Mouse (Mus musculus) CH12.LX (cell line): Measurements from ENCODE around the gene Atg101. TPM values are rescaled to one million over a fixed set of nuclear protein-coding genes. Genes with fewer than 3 reads are reported as not detected.

Source experiments
- DNase-seq: peaks from one replicate; pipeline ENCODE4 v3.0.0-alpha.2; 2013; ENCODE audit errors: extremely low read depth
- H3K27ac ChIP-seq: 2 replicates; pipeline ENCODE4 v1.5.1; 2012; ENCODE audit warnings: low read depth, mild to moderate bottlenecking, control low read depth, moderate library complexity; ENCODE audit not compliant: insufficient read depth
- H3K27me3 ChIP-seq: replicated peaks from 2 replicates; pipeline ENCODE3; 2012; ENCODE audit warnings: inconsistent platforms
- H3K36me3 ChIP-seq, 2 experiments: replicated peaks in 1 of 2; 2 replicates each; pipeline versions ENCODE3 to v1.6.1; 2012; ENCODE audit warnings: inconsistent platforms in 1 of 2, low read length in 1 of 2, mild to moderate bottlenecking in 1 of 2, mixed read lengths in 1 of 2, moderate library complexity in 1 of 2; ENCODE audit not compliant: control insufficient read depth in 1 of 2, insufficient read depth in 1 of 2
- H3K4me1 ChIP-seq, 2 experiments: 2 replicates each; pipeline ENCODE4 v1.6.1; 2012; ENCODE audit warnings: inconsistent platforms in 1 of 2, moderate library complexity in 1 of 2; ENCODE audit not compliant: insufficient read depth in 2 of 2, control insufficient read depth in 1 of 2
- H3K4me2 ChIP-seq: 2 replicates; pipeline ENCODE4 v1.6.1; 2012; ENCODE audit warnings: low read depth, mild to moderate bottlenecking, control low read depth; ENCODE audit not compliant: poor library complexity, insufficient read depth, severe bottlenecking
- H3K4me3 ChIP-seq, 3 experiments: fragments of 150-350 bp in 1 of 3; sonication (generic) in 1 of 3; replicated peaks in 1 of 3; 2 replicates each; pipeline versions ENCODE3 to v1.5.1; 2011 to 2012; ENCODE audit warnings: low read depth in 2 of 3, low read length in 2 of 3, mild to moderate bottlenecking in 2 of 3, moderate library complexity in 2 of 3, control low read depth in 1 of 3, improper control_type of control experiment in 1 of 3, inconsistent platforms in 1 of 3, mixed read lengths in 1 of 3; ENCODE audit not compliant: poor library complexity in 1 of 3
- H3K79me2 ChIP-seq: replicated peaks from 2 replicates; pipeline ENCODE4 v1.6.1; 2012; ENCODE audit warnings: mild to moderate bottlenecking, moderate library complexity; ENCODE audit not compliant: control insufficient read depth, poor library complexity, insufficient read depth, severe bottlenecking; ENCODE audit errors: extremely low read depth
- H3K9ac ChIP-seq: 2 replicates; pipeline ENCODE4 v1.6.1; 2012; ENCODE audit warnings: low read depth, mild to moderate bottlenecking, control low read depth, moderate library complexity; ENCODE audit not compliant: insufficient read depth
- H3K9me3 ChIP-seq: replicated peaks from 2 replicates; pipeline ENCODE3; 2012; ENCODE audit warnings: low read length, inconsistent platforms, mixed read lengths
- BHLHE40 ChIP-seq: IDR thresholded peaks from 2 replicates; pipeline ENCODE4 v1.6.1; 2011; ENCODE audit warnings: mild to moderate bottlenecking, low read depth, low read length, improper control_type of control experiment
- CHD1 ChIP-seq: IDR thresholded peaks from 2 replicates; pipeline ENCODE4 v1.6.1; 2012; ENCODE audit warnings: low read depth, low read length, improper control_type of control experiment, inconsistent platforms
- CHD2 ChIP-seq: IDR thresholded peaks from 2 replicates; pipeline ENCODE4 v1.6.1; 2011; ENCODE audit warnings: low read length, improper control_type of control experiment
- ETS1 ChIP-seq: conservative IDR thresholded peaks from 2 replicates; pipeline ENCODE4 v1.6.1; 2012; ENCODE audit warnings: low read depth, mild to moderate bottlenecking, inconsistent platforms, low read length, improper control_type of control experiment, moderate library complexity
- HCFC1 ChIP-seq: IDR thresholded peaks from 2 replicates; pipeline ENCODE4 v1.6.1; 2012; ENCODE audit warnings: low read depth, mild to moderate bottlenecking, inconsistent platforms, low read length, improper control_type of control experiment
- IRF4 ChIP-seq: IDR thresholded peaks from 2 replicates; pipeline ENCODE4 v1.6.1; 2014; ENCODE audit warnings: low read depth, mild to moderate bottlenecking, inconsistent platforms, low read length, improper control_type of control experiment
- JUND ChIP-seq: conservative IDR thresholded peaks from 2 replicates; pipeline ENCODE4 v1.6.1; 2011; ENCODE audit warnings: low read depth, low read length, improper control_type of control experiment
- MAFK ChIP-seq: IDR thresholded peaks from 2 replicates; pipeline ENCODE4 v1.6.1; 2011; ENCODE audit warnings: low read length, improper control_type of control experiment; ENCODE audit not compliant: insufficient replicate concordance
- MAZ ChIP-seq: IDR thresholded peaks from 2 replicates; pipeline ENCODE4 v1.6.1; 2012; ENCODE audit warnings: low read depth, mild to moderate bottlenecking, inconsistent platforms, low read length, improper control_type of control experiment, moderate library complexity
- MEF2A ChIP-seq: IDR thresholded peaks from 2 replicates; pipeline ENCODE4 v1.6.1; 2014; ENCODE audit warnings: low read depth, mild to moderate bottlenecking, inconsistent platforms, low read length, improper control_type of control experiment, borderline replicate concordance
- MYC ChIP-seq: IDR thresholded peaks from 2 replicates; pipeline ENCODE4 v1.6.1; 2011; ENCODE audit warnings: low read depth, mild to moderate bottlenecking, improper control_type of control experiment, low read length
- NRF1 ChIP-seq: IDR thresholded peaks from 2 replicates; pipeline ENCODE4 v1.6.1; 2014; ENCODE audit warnings: low read depth, mild to moderate bottlenecking, inconsistent platforms, low read length, improper control_type of control experiment, moderate library complexity
- PAX5 ChIP-seq: IDR thresholded peaks from 2 replicates; pipeline ENCODE4 v1.6.1; 2012; ENCODE audit warnings: low read length, inconsistent platforms, mixed read lengths
- POLR2A ChIP-seq: IDR thresholded peaks from 2 replicates; pipeline ENCODE4 v1.6.1; 2011; ENCODE audit warnings: low read depth, mild to moderate bottlenecking, improper control_type of control experiment, low read length
- RCOR1 ChIP-seq: conservative IDR thresholded peaks from 2 replicates; pipeline ENCODE4 v1.6.1; 2012; ENCODE audit warnings: low read depth, mild to moderate bottlenecking, inconsistent platforms, low read length, improper control_type of control experiment
- SMC3 ChIP-seq: IDR thresholded peaks from 2 replicates; pipeline ENCODE4 v1.6.1; 2011; ENCODE audit warnings: low read depth, low read length, improper control_type of control experiment
- UBTF ChIP-seq: IDR thresholded peaks from 2 replicates; pipeline ENCODE4 v1.6.1; 2012; ENCODE audit warnings: low read depth, mild to moderate bottlenecking, inconsistent platforms, low read length, improper control_type of control experiment, moderate library complexity
- USF1 ChIP-seq: IDR thresholded peaks from 2 replicates; pipeline ENCODE4 v1.6.1; 2014; ENCODE audit warnings: low read depth, mild to moderate bottlenecking, inconsistent platforms, low read length, improper control_type of control experiment
- ZC3H11A ChIP-seq: IDR thresholded peaks from 2 replicates; pipeline ENCODE4 v1.6.1; 2012; ENCODE audit warnings: low read depth, mild to moderate bottlenecking, inconsistent platforms, low read length, improper control_type of control experiment
- ZKSCAN1 ChIP-seq: IDR thresholded peaks from 2 replicates; pipeline ENCODE4 v1.6.1; 2012; ENCODE audit warnings: low read depth, inconsistent platforms, low read length, improper control_type of control experiment, borderline replicate concordance
- ZMIZ1 ChIP-seq: IDR thresholded peaks from 2 replicates; pipeline ENCODE4 v1.6.1; 2012; ENCODE audit warnings: low read depth, mild to moderate bottlenecking, inconsistent platforms, low read length, improper control_type of control experiment
- dilution Hi-C: fragments of 300-500 bp; cut with MboI; formaldehyde crosslinking; loops from 2 replicates; pipeline ENCODE4 v1.14.3; 2020; ENCODE audit warnings: low sequenced_read_pairs; ENCODE audit not compliant: extremely low pct_unique_long_range_greater_than_20kb, extremely low pct_ligation_motif_present
- in situ Hi-C: fragments of 300-500 bp; cut with MboI; formaldehyde crosslinking; loops from 3 replicates; pipeline ENCODE4 v1.14.3; 2019; ENCODE audit warnings: low sequenced_read_pairs, low pct_ligation_motif_present, low pct_unique_long_range_greater_than_20kb, mixed read lengths
- polyA plus RNA-seq: library from polyadenylated mRNA; unstranded; fragments of >175 nt; gene quantifications from 2 replicates; pipeline ENCODE4 v1.2.1, GENCODE M21; 2012; ENCODE audit warnings: low read depth; ENCODE audit not compliant: insufficient read length
- total RNA-seq, 2 experiments: library from RNA; depleted of rRNA; stranded (reverse); fragments of 300-350 nt in 1 of 2; fragments of >200 nt in 1 of 2; gene quantifications; 2 replicates each; pipeline ENCODE4 v1.2.3; 2012 to 2014

Atg101 gene
- total and polyA plus RNA-seq, 3 experiments = 49.1 to 61.3 (median 58.8) TPM

DNA sequence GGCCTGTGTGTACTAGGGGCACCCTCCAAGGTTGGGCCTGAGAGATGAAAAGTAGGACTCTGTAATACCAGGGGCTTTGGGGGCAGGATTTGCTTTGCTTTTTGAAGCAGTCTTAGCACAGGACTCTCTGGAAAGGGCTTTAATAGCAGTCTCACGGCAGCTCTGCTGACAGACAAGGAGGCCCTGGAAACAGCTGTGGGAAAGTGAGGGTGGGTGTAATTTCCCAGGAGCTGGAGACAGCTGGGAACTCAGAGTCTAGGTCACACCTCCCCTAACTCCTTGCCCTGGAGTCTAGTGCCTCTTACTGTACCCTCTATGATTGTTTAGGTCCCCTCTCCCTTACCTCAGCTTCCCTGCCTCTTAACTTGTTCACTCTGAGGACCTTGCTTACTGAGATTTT lies 49.1 kb downstream of the Atg101 start:
- dilution Hi-C loops (no loop called here), in situ Hi-C loops (loop anchor here (10.0 kb wide), 1 partner anchor 442 kb away; no protein-coding TSS in a partner anchor)
- Histone ChIP-seq H3K9me3 (no peaks in the 10 kb centered on the region), H3K27ac (no peak overlapping the region), H3K4me1 (no peaks in the 10 kb centered on the region), H3K79me2 (no peaks in the 10 kb centered on the region), H3K36me3 (no peaks in the 10 kb centered on the region), H3K9ac (no peak overlapping the region), H3K27me3 (peaks cover 93% of the 10 kb centered on the region), H3K4me2 (no peak overlapping the region), H3K4me3 (no peak overlapping the region)
- no peak for TF ChIP-seq JUND
- no peak for TF ChIP-seq SMC3
- no peak for TF ChIP-seq CHD1
- TF ChIP-seq RCOR1 = no peak
- TF ChIP-seq CHD2 = no peak
- no peak for TF ChIP-seq NRF1
- no peak for TF ChIP-seq ZMIZ1
- no peak for TF ChIP-seq MYC
- TF ChIP-seq MAZ = no peak
- no peak for TF ChIP-seq PAX5
- no peak for DNase-seq

- Histone ChIP-seq H3K9ac (no peak overlapping the region), H3K27me3 (peaks cover 94% of the 10 kb centered on the region), H3K9me3 (no peaks in the 10 kb centered on the region), H3K36me3 (no peaks in the 10 kb centered on the region), H3K4me2 (no peak overlapping the region), H3K27ac (no peak overlapping the region), H3K79me2 (no peaks in the 10 kb centered on the region), H3K4me3 (no peak overlapping the region), H3K4me1 (no peaks in the 10 kb centered on the region)
- no peak for DNase-seq
- TF ChIP-seq ZMIZ1 = no peak
- TF ChIP-seq USF1 = no peak
- no peak for TF ChIP-seq HCFC1
- TF ChIP-seq POLR2A = no peak
- dilution Hi-C loops (no loop called here), in situ Hi-C loops (loop anchor here (10.0 kb wide), 1 partner anchor 441 kb away; no protein-coding TSS in a partner anchor)
Observed at GRCm38 (mm10) chr15:101333648-101334047, 49.6 kb downstream of the Atg101 start.

DNA sequence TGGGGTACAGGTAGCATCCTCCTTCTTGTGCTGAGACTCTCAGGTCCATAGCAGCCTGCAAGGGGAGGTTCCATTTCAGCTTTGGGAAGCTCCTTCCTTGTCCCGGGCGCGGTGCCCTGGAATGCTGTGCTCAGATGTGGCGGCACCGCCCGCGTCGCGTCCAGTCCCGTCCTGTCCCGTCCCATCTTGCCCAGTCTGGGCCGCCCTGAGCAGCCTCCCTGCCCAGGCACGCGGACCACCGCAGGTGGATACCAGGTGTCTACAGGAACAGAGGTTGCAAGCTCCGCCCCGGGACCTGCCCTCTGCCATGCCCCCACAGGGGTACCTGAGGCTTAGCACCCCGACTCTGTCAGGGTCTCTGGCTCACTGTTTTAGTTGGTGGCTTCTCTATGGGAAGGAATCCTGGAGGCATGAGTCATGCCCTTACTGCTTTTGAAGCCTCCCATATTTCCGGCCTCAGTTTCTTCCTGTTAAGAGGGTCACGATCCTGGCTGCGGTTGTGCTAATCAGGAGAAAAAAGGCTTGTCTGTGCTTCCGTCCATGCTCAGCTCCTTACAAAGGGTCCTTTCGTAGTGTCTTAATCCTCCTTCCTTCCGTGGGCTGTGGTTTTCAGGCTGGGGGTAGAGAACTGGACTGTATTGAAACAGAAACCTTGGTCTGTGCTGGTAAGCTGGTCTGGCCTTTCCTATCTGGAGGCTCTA lies 52.6 kb downstream of the Atg101 start:
- H3K27ac ChIP-seq = no peak overlapping the region
- no peak overlapping the region for H3K4me3 ChIP-seq
- no peak for TF ChIP-seq ZKSCAN1
- TF ChIP-seq MEF2A = no peak
- TF ChIP-seq IRF4 = no peak
- TF ChIP-seq ZC3H11A = no peak
- TF ChIP-seq BHLHE40 = no peak
- no peak for TF ChIP-seq MAFK
- no peak for TF ChIP-seq MYC
- TF ChIP-seq UBTF = no peak
- TF ChIP-seq ETS1 = no peak
- TF ChIP-seq, all 38 proteins: peak for 0
- in situ Hi-C loops = loop anchor here (5.0 to 10.0 kb wide), 2 partner anchors 438 to 646 kb away; no protein-coding TSS in a partner anchor
- Histone ChIP-seq H3K4me1 (no peaks in the 10 kb centered on the region), H3K36me3 (no peaks in the 10 kb centered on the region), H3K4me2 (no peak overlapping the region), H3K9ac (no peak overlapping the region), H3K79me2 (no peaks in the 10 kb centered on the region), H3K27me3 (peaks cover 89% of the 10 kb centered on the region), H3K9me3 (no peaks in the 10 kb centered on the region)
- DNase-seq = no peak
- dilution Hi-C loops = no loop called here
